Mouse (Mus musculus): ENCODE data around the gene Poc1b. TPM values are rescaled to one million over a fixed set of nuclear protein-coding genes. Genes with fewer than 3 reads are reported as not detected.

Poc1b gene
- polyA plus RNA-seq, 1 experiment from 2014 or later: 6.1 TPM

DNA sequence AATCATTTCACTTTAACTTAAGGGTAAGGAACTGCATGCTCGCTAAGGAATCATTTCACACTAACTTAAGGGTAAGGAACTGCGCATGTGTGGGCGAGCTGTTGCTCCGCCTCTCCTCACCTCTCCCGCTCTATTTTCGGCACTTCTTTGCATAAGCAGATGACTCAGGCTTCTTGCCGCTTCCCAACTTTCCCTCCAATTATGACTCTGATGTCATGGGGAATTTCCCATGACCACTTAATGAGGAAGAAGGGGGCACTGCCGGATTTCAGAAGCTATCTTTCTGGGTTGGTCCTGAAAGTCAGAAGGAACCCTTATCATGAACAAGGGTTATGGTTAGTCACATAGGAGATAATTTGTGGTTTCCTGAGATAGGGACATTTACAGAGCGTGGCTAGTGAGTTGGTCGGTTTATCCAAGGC, 25.3 kb upstream of the Poc1b start:
- no peak for TF ChIP-seq EP300 (IDR thresholded peaks at IDR 0.05)
- TF ChIP-seq CTCF (IDR thresholded peaks at IDR 0.05): no peak

GRCm38 (mm10) chr10:99083431-99084003, 23.3 kb upstream of the Poc1b start:
- no peaks in the 10 kb centered on the region; the same call in 1 of the 2 replicates for H3K27me3 ChIP-seq (replicated peaks; ENCODE audit: insufficient read depth, low read length)
- no peaks in the 10 kb centered on the region for H3K9me3 ChIP-seq (ENCODE audit: low read length)
- 67% methylated on average over 14 of the region's 14 CpGs for WGBS
- peak; percentile 49 for DNase-seq (ENCODE audit: low spot score)
- no peak overlapping the region for H3K4me2 ChIP-seq (replicated peaks; ENCODE audit: low read depth, low read length)
- no peak overlapping the region for H3K4me3 ChIP-seq (ENCODE audit: low read depth, low read length)
- peak; percentile 68 for ATAC-seq
- H3K27ac ChIP-seq (ENCODE audit: low read length): no peak overlapping the region
- no peaks in the 10 kb centered on the region for H3K4me1 ChIP-seq (ENCODE audit: insufficient read depth, low read depth, low read length)
- TF ChIP-seq CTCF (IDR thresholded peaks at IDR 0.05) (peak; percentile 27), EP300 (IDR thresholded peaks at IDR 0.05) (no peak)
- H3K36me3 ChIP-seq (ENCODE audit: insufficient read depth, low read length): no peaks in the 10 kb centered on the region
- H3K9ac ChIP-seq (replicated peaks; ENCODE audit: low read depth): no peak overlapping the region

More for the DNA sequence above, 25.3 kb upstream of the Poc1b start:
- Histone ChIP-seq H3K4me2 (replicated peaks; ENCODE audit: low read depth, low read length) (no peak overlapping the region), H3K27me3 (replicated peaks; ENCODE audit: insufficient read depth, low read length) (no peaks in the 10 kb centered on the region; the same call in 1 of the 2 replicates), H3K9me3 (ENCODE audit: low read length) (no peaks in the 10 kb centered on the region), H3K36me3 (ENCODE audit: insufficient read depth, low read length) (no peaks in the 10 kb centered on the region), H3K4me3 (ENCODE audit: low read depth, low read length) (no peak overlapping the region), H3K4me1 (ENCODE audit: insufficient read depth, low read depth, low read length) (no peaks in the 10 kb centered on the region), H3K9ac (replicated peaks; ENCODE audit: low read depth) (no peak overlapping the region), H3K27ac (ENCODE audit: low read length) (no peak overlapping the region)
- 75% methylated on average over 10 of the region's 10 CpGs for WGBS
- ATAC-seq (no peak), DNase-seq (ENCODE audit: low spot score) (no peak)

DNA sequence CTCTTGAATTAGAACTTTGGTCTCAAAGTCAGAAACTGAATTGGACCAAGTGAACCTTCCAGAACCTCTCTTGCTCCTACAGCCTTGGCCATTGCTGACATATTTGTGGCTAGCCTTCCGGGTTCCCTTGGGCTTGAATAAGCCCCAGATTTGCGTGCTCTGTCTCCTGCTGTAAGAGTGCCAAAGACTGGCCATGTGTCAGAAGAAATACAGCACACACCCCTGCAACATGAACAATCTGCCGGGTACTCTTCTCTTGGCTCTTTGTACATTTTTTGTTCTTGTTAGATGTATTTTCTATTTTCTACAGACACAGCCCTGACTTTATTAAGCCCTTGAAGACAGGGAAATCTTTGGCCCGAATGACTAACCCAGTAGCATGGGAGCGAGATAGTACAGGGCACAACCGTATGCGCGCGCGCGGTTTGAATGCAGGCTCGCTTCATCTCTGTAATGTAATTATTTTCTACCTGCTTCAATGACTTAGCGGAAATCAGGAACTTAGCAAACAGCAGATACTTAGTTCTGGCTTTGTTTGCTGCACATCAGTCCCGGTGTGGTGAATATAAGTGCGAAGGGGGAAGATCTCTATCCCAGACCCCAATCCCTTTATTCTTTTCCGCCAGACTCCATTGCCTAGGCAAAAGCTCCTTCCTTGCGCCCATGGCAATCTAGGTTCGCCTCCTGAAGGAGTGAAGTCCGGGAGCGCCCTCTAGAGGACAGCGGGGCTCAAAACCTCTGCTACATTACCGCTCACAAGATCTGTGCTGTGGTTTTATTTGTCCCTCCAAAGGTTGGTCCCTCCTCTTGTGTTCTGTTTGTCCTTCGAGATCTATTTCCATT, 22.2 kb upstream of the Poc1b start:
- ATAC-seq (peak; percentile 80), DNase-seq (ENCODE audit: low spot score) (peak; percentile 89)
- Histone ChIP-seq H3K27ac (ENCODE audit: low read length) (no peak overlapping the region), H3K9ac (replicated peaks; ENCODE audit: low read depth) (no peak overlapping the region), H3K4me3 (ENCODE audit: low read depth, low read length) (no peak overlapping the region), H3K9me3 (ENCODE audit: low read length) (no peaks in the 10 kb centered on the region), H3K27me3 (replicated peaks; ENCODE audit: insufficient read depth, low read length) (no peaks in the 10 kb centered on the region; the same call in 1 of the 2 replicates), H3K36me3 (ENCODE audit: insufficient read depth, low read length) (no peaks in the 10 kb centered on the region), H3K4me1 (ENCODE audit: insufficient read depth, low read depth, low read length) (no peaks in the 10 kb centered on the region), H3K4me2 (replicated peaks; ENCODE audit: low read depth, low read length) (no peak overlapping the region)
- TF ChIP-seq EP300 (IDR thresholded peaks at IDR 0.05) (no peak), CTCF (IDR thresholded peaks at IDR 0.05) (peak; percentile 96)
- 44% methylated on average over 23 of the region's 23 CpGs for WGBS

GRCm38 (mm10) chr10:99085240-99085587, 21.6 kb upstream of the Poc1b start:
- Histone ChIP-seq H3K36me3 (ENCODE audit: insufficient read depth, low read length) (no peaks in the 10 kb centered on the region), H3K9me3 (ENCODE audit: low read length) (no peaks in the 10 kb centered on the region), H3K27me3 (replicated peaks; ENCODE audit: insufficient read depth, low read length) (no peaks in the 10 kb centered on the region), H3K4me3 (ENCODE audit: low read depth, low read length) (no peak overlapping the region), H3K9ac (replicated peaks; ENCODE audit: low read depth) (no peak overlapping the region), H3K27ac (ENCODE audit: low read length) (no peak overlapping the region), H3K4me1 (ENCODE audit: insufficient read depth, low read depth, low read length) (no peaks in the 10 kb centered on the region), H3K4me2 (replicated peaks; ENCODE audit: low read depth, low read length) (no peak overlapping the region)
- ATAC-seq (no peak), DNase-seq (ENCODE audit: low spot score) (no peak)
- 65% methylated on average over 6 of the region's 6 CpGs for WGBS
- TF ChIP-seq EP300 (IDR thresholded peaks at IDR 0.05) (no peak), CTCF (IDR thresholded peaks at IDR 0.05) (no peak)

DNA sequence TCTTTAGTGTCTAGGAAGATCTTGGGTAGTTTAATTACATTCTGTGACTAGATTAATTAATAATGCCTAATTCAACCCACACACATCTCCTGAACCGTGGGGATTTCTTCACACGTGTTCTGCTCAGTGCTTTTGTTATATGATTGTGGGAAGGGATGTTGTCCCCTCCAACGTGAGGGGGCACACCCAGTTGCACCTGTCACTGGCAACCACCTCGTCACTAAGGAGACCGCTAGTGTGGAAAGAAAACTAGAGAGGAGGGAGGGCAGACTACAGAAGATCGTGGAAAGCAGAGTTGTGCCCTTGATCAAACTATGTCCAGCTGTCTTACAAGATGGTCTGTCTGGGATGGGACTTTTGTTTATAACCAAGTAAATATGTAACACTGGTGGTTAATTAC, 20.8 kb upstream of the Poc1b start:
- ATAC-seq (no peak), DNase-seq (ENCODE audit: low spot score) (no peak)
- Histone ChIP-seq H3K27me3 (replicated peaks; ENCODE audit: insufficient read depth, low read length) (no peaks in the 10 kb centered on the region), H3K4me3 (ENCODE audit: low read depth, low read length) (no peak overlapping the region), H3K9ac (replicated peaks; ENCODE audit: low read depth) (no peak overlapping the region), H3K4me2 (replicated peaks; ENCODE audit: low read depth, low read length) (no peak overlapping the region), H3K4me1 (ENCODE audit: insufficient read depth, low read depth, low read length) (no peaks in the 10 kb centered on the region), H3K27ac (ENCODE audit: low read length) (no peak overlapping the region), H3K36me3 (ENCODE audit: insufficient read depth, low read length) (no peaks in the 10 kb centered on the region), H3K9me3 (ENCODE audit: low read length) (no peaks in the 10 kb centered on the region)
- TF ChIP-seq CTCF (IDR thresholded peaks at IDR 0.05) (no peak), EP300 (IDR thresholded peaks at IDR 0.05) (no peak)
- WGBS: 63% methylated on average over 6 of the region's 6 CpGs

GRCm38 (mm10) chr10:99089906-99090305, 16.9 kb upstream of the Poc1b start:
- WGBS: 60% methylated on average over 6 of the region's 6 CpGs
- H3K27ac ChIP-seq (ENCODE audit: low read length): no peak overlapping the region

More at GRCm38 (mm10) chr10:99089906-99090305, 16.9 kb upstream of the Poc1b start:
- Histone ChIP-seq H3K9ac (replicated peaks; ENCODE audit: low read depth) (no peak overlapping the region), H3K4me1 (ENCODE audit: insufficient read depth, low read depth, low read length) (no peaks in the 10 kb centered on the region), H3K36me3 (ENCODE audit: insufficient read depth, low read length) (no peaks in the 10 kb centered on the region), H3K27me3 (replicated peaks; ENCODE audit: insufficient read depth, low read length) (no peaks in the 10 kb centered on the region), H3K4me2 (replicated peaks; ENCODE audit: low read depth, low read length) (no peak overlapping the region), H3K9me3 (ENCODE audit: low read length) (no peaks in the 10 kb centered on the region), H3K4me3 (ENCODE audit: low read depth, low read length) (no peak overlapping the region)
- ATAC-seq (no peak), DNase-seq (ENCODE audit: low spot score) (no peak)
- TF ChIP-seq EP300 (IDR thresholded peaks at IDR 0.05): no peak
- TF ChIP-seq CTCF (IDR thresholded peaks at IDR 0.05): no peak
